Mouse (Mus musculus): ENCODE data around the gene Duoxa1.

Gene Duoxa1

GRCm38 (mm10) chr2:122298096-122298499, 15.4 kb downstream of the Duoxa1 start, which contains the start of gene Duox2:
Gene Duox2 (minus strand): TSS chr2:122298449.
- no peak for DNase-seq (ENCODE audit: low spot score in 2 of 2)

GRCm38 (mm10) chr2:122297271-122298095, 16.0 kb downstream of the Duoxa1 start:
- no peak for DNase-seq (ENCODE audit: low spot score in 2 of 2)

GRCm38 (mm10) chr2:122294916-122295315, 18.6 kb downstream of the Duoxa1 start:
- DNase-seq (ENCODE audit: low spot score in 2 of 2), result no peak

GRCm38 (mm10) chr2:122286137-122286536, 27.4 kb downstream of the Duoxa1 start:
- no peak for DNase-seq (ENCODE audit: low spot score in 2 of 2)

GRCm38 (mm10) chr2:122284091-122284490, 29.4 kb downstream of the Duoxa1 start:
- no peak for DNase-seq (ENCODE audit: low spot score in 2 of 2)

DNA sequence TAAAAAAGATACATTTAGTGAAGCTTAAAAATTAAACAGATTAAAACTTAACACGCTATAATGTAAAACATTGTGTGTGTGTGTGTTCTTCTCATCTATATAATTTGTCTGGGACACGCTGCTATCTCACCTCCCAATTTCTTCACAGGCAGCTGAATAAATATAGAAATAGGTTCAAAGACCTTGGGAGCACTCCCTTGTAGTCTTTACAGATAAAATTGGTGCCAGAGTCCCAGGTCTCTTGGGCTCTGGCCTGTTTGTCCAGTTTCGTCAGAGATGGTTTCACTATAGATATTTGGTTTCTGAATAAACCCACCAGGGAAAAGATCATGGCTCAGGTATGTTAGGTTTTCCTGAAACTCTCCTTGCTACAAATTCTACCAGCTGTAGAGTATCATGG, 34.8 kb downstream of the Duoxa1 start:
- no peak for DNase-seq (ENCODE audit: low spot score in 2 of 2)

GRCm38 (mm10) chr2:122266407-122267193, 46.9 kb downstream of the Duoxa1 start:
- DNase-seq (ENCODE audit: low spot score in 2 of 2), result no peak

DNA sequence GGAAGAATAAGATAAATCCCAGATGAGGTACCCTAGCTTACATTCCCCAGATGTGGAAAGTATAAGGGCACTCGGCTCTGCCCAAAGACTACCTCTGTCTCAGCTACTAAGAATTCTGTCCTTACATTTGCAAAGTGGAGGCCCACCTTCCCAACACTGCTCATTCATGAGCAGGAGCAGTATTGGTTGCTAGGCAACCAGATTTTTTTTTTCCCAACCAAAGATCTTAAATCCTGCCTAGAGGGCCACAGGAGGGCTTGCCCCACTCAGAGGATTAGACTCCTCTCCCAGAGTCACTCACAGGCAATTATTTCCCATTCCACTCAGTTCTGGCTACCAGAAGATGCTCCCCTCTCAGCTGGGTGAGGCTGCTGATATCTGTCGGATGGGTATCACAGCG, 48.8 kb downstream of the Duoxa1 start:
- no peak for DNase-seq (ENCODE audit: low spot score in 2 of 2)

DNA sequence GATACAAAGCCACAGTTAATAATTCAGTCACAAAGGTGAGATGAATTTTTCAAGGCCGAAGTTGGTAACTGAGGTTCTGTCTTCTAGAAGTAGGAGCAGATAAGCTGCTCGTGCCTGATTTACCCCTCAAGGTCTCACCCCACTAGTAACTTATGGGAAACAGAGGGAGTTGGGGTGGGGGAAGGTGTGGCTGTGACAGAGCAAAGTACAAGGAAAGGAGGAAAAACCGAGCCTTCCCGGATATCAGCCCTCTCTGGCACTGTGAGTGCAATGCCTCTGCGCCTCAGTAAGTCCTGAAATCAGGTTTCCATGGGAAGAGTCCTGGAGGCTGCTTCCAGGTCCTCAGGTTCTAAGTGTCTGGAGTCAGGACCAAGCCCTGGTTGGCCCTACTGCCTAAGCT, 52.8 kb downstream of the Duoxa1 start:
- DNase-seq (ENCODE audit: low spot score in 2 of 2), result no peak

GRCm38 (mm10) chr2:122255997-122256396, 57.5 kb downstream of the Duoxa1 start:
- DNase-seq (ENCODE audit: low spot score in 2 of 2), result peak; percentile 17 to 20

All from right cerebral cortex, postnatal 36 days (tissue).